Mouse (Mus musculus) kidney, adult 2 months (tissue): ENCODE measurements around the gene Scarb1.

Source experiments
- CTCF ChIP-seq: fragments of 200-500 bp; conservative IDR thresholded peaks from 2 replicates; pipeline ENCODE4 v1.5.1; 2011; ENCODE audit warnings: low read depth, mild to moderate bottlenecking, control low read depth, low read length, moderate library complexity, mixed read lengths; ENCODE audit not compliant: insufficient read depth, insufficient read length
- POLR2A ChIP-seq: fragments of 200-500 bp; IDR thresholded peaks from one replicate; pipeline ENCODE4 v1.6.1; 2011; ENCODE audit warnings: low read depth, low read length, control low read depth

DNA sequence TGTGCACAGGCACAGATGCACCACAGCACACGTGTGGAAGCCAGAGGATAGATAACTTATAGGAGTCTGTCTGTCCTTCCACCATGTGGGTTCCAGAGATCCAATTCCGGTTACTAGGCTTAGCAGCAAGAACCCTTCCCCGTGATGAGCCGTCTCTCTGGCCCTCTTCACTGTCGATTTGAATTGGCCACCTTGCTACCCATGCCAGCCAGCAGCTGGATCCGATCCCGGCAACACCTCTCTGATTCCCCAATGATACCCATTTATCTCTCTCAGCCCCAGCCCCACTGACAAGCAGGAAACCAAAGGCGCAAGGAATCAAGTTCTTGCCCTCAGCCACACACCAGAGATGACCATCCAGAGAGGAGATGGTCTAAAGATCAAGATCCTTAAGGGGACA lies 22.9 kb downstream of the Scarb1 start:
- TF ChIP-seq POLR2A = no peak
- no peak for TF ChIP-seq CTCF
